Mouse (Mus musculus): Measurements from ENCODE around the gene Hlcs.

Hlcs gene

DNA sequence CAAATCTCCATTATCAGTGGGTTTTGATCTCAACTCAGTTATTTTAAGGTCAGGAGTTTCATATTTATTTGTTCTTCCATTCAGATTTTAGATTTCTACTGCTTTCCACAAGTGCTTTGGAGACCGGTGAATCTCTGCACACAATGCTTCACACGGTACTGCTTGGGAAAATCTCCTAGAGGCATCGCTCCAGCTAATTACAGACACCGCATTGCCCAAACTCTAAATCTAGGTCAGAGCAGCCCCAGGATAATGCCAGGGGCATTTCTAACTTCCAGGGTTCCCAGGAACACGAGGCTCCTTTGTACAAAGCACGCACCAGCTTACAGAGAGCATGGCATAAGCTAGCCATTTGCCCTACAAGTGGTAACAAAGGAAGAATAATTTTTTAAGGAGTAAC, 5.8 kb downstream of the Hlcs start:
- CTCF ChIA-PET, result interaction anchor here in 1 of 4 experiments (0.6 kb wide), 1 partner anchor 500 kb away, joined by 3 read pairs; no protein-coding TSS in a partner anchor
- POLR2A ChIA-PET, result interaction anchor here in 2 of 4 experiments (1.0 to 1.7 kb wide), 3 partner anchors 9 to 11 kb away, joined by 3 to 4 read pairs (median 3); no protein-coding TSS in a partner anchor

DNA sequence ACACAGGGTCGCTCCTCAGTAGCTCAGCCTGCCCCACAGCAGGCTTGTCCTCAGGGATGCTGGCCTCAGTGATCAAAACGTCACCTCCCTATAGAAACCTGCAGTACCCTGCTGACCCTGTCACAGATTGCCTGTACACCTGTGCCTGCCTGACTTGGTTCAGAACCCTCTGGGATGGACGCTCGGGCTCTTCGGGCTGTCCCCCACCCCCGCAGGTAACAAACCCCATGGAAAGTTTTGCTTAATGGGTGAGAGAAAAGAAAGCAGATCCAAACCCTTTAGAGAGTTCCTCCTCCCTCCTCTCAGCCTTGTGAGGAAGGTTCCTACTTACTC, 10.2 kb downstream of the Hlcs start:
- CTCF ChIA-PET, result interaction anchor here in 3 of 4 experiments (1.0 to 2.2 kb wide), 8 partner anchors 10 to 388 kb away, joined by 3 to 16 read pairs (median 4); partner anchors contain the start of gene Hlcs (in 3 of the 3)
- POLR2A ChIA-PET, result interaction anchor here in 3 of 4 experiments (0.6 to 3.2 kb wide), 18 partner anchors 9 to 433 kb away, joined by 3 to 44 read pairs (median 4); partner anchors contain the start of genes Hlcs (in 3 of the 3), Pigp (in 1 of the 3) and Ripply3 (in 1 of the 3)

DNA sequence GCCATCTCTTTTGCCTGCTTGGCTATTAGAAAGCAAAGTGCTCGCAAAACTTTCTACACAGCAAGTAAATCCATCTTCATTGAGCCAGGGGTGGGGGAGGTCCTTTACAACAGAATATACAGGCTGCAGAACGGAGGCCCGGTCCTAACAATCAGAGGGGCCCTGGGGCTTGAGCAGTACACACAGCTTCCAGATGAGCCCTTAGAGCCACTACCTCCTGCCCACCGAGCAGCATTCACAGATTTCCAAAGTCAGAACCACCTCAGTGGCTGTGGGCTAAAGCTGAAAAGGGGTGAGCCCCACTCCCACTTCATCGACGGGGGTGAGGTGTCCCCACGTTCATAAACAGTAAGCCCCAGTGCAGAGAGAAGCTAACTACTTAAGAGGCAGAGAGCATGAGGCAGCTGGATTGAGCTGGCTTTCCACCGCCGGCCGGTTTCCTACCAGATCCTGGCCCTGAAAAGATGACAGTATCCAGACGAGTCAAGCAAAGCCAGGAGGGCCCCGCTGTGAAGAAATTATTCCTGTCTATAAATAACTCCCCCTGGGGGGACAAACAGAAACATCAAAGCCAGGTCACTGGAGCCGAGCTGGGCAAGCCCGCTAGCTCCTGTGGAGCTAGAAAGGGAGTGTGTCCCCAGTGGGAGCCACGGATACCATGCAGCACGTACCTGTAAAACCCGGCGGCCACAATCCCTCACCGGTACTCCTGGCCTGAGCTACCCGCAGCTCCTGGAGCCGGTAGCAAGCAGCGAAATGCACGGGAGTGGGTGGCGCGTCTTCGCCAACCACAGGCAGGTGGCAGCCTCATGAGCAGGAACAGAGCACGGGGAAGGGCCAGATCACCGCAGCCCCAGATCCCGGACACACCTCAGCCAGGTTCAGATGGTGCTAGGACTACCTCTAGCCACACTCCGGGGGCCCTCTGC, 10.8 kb downstream of the Hlcs start:
- POLR2A ChIA-PET, result interaction anchor here (0.6 to 3.2 kb wide), 27 partner anchors 9 to 434 kb away, joined by 3 to 44 read pairs (median 4); partner anchors contain the start of genes Hlcs (in 3 of the 4), Pigp (in 1 of the 4) and Ripply3 (in 1 of the 4)
- CTCF ChIA-PET, result interaction anchor here in 3 of 4 experiments (0.6 to 2.2 kb wide), 11 partner anchors 11 to 1596 kb away, joined by 3 to 16 read pairs (median 4); partner anchors contain the start of gene Hlcs (in 3 of the 3)

DNA sequence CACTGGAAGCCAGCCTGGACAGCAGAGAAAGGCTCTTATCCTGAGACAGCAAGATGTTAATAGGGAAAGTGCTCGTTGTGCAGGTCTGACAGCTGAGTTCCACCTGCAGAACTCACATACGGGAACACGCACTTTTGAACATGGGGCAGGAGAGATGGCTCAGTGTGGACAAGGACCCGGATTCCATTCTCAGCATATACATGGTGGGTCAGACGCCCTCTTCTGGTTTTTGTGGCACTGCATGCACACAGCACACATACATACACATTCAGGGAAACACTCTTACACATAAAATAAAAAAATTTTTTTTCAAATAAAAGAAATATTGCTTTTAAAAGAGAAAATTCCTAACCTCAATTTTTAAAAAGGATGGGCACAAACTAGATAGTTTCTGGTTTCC, 11.7 kb downstream of the Hlcs start:
- POLR2A ChIA-PET, result interaction anchor here in 3 of 4 experiments (1.2 to 3.2 kb wide), 10 partner anchors 11 to 141 kb away, joined by 3 to 44 read pairs (median 9); partner anchors contain the start of gene Hlcs (in 3 of the 3)
- CTCF ChIA-PET, result interaction anchor here in 3 of 4 experiments (0.7 to 2.2 kb wide), 5 partner anchors 12 to 783 kb away, joined by 3 to 16 read pairs (median 5); partner anchors contain the start of gene Hlcs (in 2 of the 3)

GRCm38 (mm10) chr16:94301194-94301593, 12.2 kb downstream of the Hlcs start:
- POLR2A ChIA-PET, result interaction anchor here in 2 of 4 experiments (0.6 to 2.4 kb wide), 8 partner anchors 11 to 82 kb away, joined by 3 to 20 read pairs (median 5); partner anchors contain the start of genes Hlcs (in 1 of the 2) and Pigp (in 1 of the 2)

GRCm38 (mm10) chr16:94299210-94299609, 14.2 kb downstream of the Hlcs start:
- ChIA-PET CTCF (no interaction called here), POLR2A (interaction anchor here (0.6 to 1.8 kb wide), 9 partner anchors 9 to 528 kb away, joined by 3 to 6 read pairs (median 3); partner anchors contain the start of gene Hlcs (in 2 of the 4))

More at GRCm38 (mm10) chr16:94301194-94301593, 12.2 kb downstream of the Hlcs start:
- CTCF ChIA-PET, result interaction anchor here in 2 of 4 experiments (1.1 to 2.2 kb wide), 2 partner anchors 9 to 12 kb away, joined by 4 to 16 read pairs; partner anchors contain the start of gene Hlcs (in 1 of the 2)

- ChIA-PET CTCF (interaction anchor here in 2 of 4 experiments (0.6 to 0.9 kb wide), 2 partner anchors 15 to 78 kb away, joined by 4 read pairs; partner anchors contain the start of gene Hlcs (in 1 of the 2)), POLR2A (interaction anchor here in 3 of 4 experiments (0.9 to 1.8 kb wide), 4 partner anchors 9 to 16 kb away, joined by 3 to 6 read pairs (median 4); partner anchors contain the start of gene Hlcs (in 3 of the 3))
Measured at GRCm38 (mm10) chr16:94298081-94298480, 15.3 kb downstream of the Hlcs start.

- ChIA-PET CTCF (interaction anchor here in 1 of 4 experiments (0.7 to 1.1 kb wide), 2 partner anchors 10 to 356 kb away, joined by 3 to 4 read pairs; no protein-coding TSS in a partner anchor), POLR2A (interaction anchor here in 1 of 4 experiments (3.4 kb wide), 1 partner anchor 11 kb away, joined by 10 read pairs; no protein-coding TSS in a partner anchor)
Measured at GRCm38 (mm10) chr16:94291141-94291540, 22.2 kb downstream of the Hlcs start.

DNA sequence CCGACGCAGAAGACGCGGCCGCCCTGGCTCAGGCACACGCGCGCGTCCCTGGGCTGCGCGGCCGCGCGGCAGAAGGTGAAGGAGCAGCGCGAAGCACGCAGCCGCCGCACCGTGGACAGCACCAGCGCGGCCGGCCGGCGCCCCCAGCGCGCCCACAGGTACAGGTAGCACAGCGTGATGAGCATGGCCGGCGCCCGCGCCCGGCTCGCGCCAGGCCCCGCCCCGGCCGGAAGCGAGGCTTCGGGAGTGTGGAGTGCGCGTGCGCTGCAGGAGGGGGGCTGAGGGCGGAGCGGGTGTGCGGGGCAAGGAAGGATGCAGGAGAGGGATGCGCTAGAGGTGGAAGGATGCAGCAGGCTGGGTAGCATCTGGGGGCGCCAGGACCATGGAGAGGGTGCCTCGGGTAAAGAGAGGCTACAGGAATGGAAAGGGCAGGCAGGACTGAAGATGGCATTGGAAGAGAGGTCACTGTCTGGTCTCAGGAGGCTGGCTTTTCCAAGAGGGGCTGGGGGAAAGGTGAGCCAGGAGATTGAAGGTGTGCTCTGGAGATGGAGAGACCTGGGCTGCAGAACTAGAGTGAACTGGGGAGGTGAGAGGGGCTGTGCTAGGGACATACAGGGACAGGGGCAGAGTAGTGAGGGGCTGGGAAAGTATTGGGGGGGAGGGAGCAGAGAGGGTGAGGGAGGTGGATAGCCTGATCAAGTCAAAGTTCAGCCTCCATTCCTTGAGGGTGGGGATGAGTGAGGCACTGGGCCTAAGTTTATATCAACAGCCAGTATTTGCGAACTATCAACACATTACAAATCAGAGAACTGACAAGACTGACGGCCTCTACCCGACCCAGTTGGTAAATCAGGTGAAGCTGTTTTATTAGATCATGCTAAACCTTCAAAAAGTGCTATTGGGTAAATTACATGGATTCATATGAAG, 23.0 kb downstream of the Hlcs start:
- CTCF ChIA-PET, result interaction anchor here in 3 of 4 experiments (0.6 to 1.2 kb wide), 5 partner anchors 20 to 355 kb away, joined by 3 to 5 read pairs (median 3); partner anchors contain the start of gene Hlcs (in 1 of the 3)

DNA sequence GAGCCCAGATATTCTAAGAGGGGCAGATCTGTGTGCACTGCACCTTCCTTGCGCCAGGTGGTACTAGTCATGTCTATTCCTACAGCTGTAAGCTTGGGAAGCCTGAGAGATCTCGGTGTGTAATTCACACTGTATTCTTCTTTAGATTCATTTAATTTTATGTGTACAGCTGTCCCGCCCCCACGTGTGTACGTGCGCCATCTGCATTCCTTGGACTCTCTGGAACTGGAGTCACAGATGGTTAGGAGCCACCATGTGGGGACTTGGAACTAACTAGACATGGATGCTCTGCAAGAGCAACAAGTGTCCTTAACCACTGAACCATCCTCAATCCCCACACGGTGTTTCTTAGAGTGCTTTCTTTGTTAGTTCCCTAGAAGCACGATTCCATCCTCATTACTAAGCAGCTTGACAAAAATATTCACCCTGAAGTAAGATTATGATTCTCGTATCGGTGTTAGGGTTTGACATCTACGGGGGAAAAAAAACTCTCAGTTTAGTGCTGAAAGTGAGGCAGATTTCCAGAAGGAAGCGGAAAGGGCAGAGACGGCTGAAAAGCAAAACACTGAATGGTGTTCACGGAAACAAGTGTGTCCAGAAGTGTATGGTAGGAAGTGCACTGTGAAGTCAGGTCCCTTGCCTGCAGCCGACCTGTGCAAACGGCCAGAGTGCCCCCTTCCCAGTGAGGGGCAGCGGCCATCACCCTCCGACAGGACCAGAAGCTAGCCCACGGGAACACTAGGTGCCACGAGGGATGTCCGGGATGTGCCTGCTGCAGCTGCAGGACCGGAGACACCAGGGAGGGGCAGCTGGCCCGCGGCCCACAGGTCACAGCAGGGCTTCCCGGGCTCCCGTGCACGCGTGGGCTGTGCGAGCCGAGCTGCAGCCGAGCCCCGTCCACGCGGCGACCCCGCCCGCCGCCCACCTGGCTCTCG, 24.0 kb downstream of the Hlcs start:
- POLR2A ChIA-PET, result interaction anchor here in 3 of 4 experiments (0.6 to 3.4 kb wide), 6 partner anchors 10 to 207 kb away, joined by 3 to 10 read pairs (median 4); partner anchors contain the start of gene Hlcs (in 1 of the 3)
- CTCF ChIA-PET, result interaction anchor here in 3 of 4 experiments (0.6 to 1.2 kb wide), 4 partner anchors 19 to 221 kb away, joined by 3 to 4 read pairs (median 3); partner anchors contain the start of gene Hlcs (in 1 of the 3)

More for the DNA sequence above, 23.0 kb downstream of the Hlcs start:
- POLR2A ChIA-PET, result interaction anchor here in 3 of 4 experiments (0.6 to 3.4 kb wide), 4 partner anchors 9 to 23 kb away, joined by 3 to 10 read pairs (median 8); partner anchors contain the start of gene Hlcs (in 1 of the 3)

DNA sequence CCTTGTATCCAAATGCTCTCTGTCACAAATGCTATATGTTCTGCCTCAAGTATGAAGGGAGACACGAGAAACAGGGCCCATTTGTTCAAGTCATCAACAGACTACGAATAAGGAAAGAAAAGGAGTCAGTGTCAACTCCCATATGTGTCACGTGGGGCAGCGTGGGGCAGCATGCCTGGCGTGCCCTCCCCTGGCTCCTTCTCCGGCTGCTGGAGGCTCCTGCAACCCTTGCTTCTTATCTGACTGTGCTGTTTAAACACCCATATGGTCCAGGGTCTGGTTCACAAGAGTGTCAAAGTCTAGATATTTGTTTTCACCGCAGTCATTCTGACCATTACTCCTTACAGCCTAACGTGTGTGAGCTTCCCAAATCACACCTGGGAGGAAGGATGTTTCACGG, 25.5 kb downstream of the Hlcs start:
- POLR2A ChIA-PET, result interaction anchor here in 1 of 4 experiments (1.0 kb wide), 1 partner anchor 181 kb away, joined by 3 read pairs; no protein-coding TSS in a partner anchor

GRCm38 (mm10) chr16:94283972-94284371, 29.4 kb downstream of the Hlcs start:
- POLR2A ChIA-PET, result interaction anchor here in 1 of 4 experiments (0.7 to 2.2 kb wide), 2 partner anchors 18 to 30 kb away, joined by 3 to 6 read pairs; no protein-coding TSS in a partner anchor
- CTCF ChIA-PET, result no interaction called here

More for the DNA sequence above, 25.5 kb downstream of the Hlcs start:
- CTCF ChIA-PET, result interaction anchor here in 1 of 4 experiments (0.7 kb wide), 1 partner anchor 25 kb away, joined by 3 read pairs; no protein-coding TSS in a partner anchor

- CTCF ChIA-PET, result interaction anchor here in 2 of 4 experiments (1.1 to 1.2 kb wide), 3 partner anchors 12 to 57 kb away, joined by 3 read pairs; partner anchors contain the start of gene Ripply3 (in 1 of the 2)
- POLR2A ChIA-PET, result interaction anchor here in 2 of 4 experiments (0.9 to 1.4 kb wide), 2 partner anchors 55 to 172 kb away, joined by 3 to 5 read pairs; no protein-coding TSS in a partner anchor
Measured at GRCm38 (mm10) chr16:94270826-94271225, 42.5 kb downstream of the Hlcs start.

DNA sequence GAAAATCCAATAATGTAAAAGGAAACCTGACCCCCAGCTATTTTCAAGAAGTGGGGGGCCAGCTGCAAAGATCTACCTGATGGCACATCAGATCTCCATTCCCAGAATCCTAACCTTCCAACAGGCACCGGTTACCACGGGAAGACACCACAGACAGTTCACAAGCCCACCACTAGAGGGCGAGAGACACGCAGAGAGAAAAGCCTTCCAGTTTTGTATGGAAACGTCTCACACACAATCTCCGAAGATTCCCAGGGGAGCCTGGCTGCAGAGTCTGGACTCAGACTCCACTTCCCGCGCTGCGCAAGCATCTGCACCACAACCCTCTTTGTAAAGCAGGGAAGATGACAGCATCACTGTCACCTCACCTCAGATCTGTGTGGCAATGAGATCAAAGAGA, 43.7 kb downstream of the Hlcs start:
- POLR2A ChIA-PET, result interaction anchor here in 1 of 4 experiments (1.4 kb wide), 1 partner anchor 33 kb away, joined by 3 read pairs; no protein-coding TSS in a partner anchor
- CTCF ChIA-PET, result interaction anchor here in 3 of 4 experiments (0.6 to 1.2 kb wide), 4 partner anchors 11 to 598 kb away, joined by 3 to 6 read pairs (median 4); no protein-coding TSS in a partner anchor

DNA sequence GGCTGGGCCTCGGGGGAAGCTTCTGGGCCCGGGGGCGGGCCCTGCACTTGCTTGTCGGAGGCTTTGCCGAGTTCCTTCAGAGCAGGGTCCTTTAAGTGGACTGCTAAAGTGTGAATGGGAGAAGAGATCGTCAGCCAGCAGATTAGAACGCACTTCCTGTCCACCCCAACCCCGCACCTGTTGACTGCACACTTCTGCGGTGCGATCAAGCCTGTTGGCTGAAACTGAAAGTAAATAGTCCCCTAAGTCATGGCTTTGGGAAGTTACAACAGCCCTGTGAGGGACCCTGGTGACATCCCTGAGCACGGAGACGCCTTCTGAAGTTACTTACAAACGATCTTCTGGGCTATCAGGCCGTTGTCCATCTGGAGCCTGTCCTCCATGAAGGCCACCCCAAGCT, 45.2 kb downstream of the Hlcs start:
- ChIA-PET POLR2A (interaction anchor here in 1 of 4 experiments (0.9 kb wide), 1 partner anchor 183 kb away, joined by 4 read pairs; no protein-coding TSS in a partner anchor), CTCF (interaction anchor here in 2 of 4 experiments (0.9 to 1.3 kb wide), 4 partner anchors 9 to 45 kb away, joined by 3 to 4 read pairs (median 3); partner anchors contain the start of gene Hlcs (in 1 of the 2))

Data from embryonic stem cell, embryonic (primary cell).